Mouse (Mus musculus): ENCODE results near the gene Hid1. TPM values are rescaled to one million over a fixed set of nuclear protein-coding genes. Genes with fewer than 3 reads are reported as not detected.

Gene Hid1
- 3.2 and 5.9 TPM in 2 replicates for polyA plus RNA-seq (2011; ENCODE audit: insufficient read length, low read depth, missing spikeins)

DNA sequence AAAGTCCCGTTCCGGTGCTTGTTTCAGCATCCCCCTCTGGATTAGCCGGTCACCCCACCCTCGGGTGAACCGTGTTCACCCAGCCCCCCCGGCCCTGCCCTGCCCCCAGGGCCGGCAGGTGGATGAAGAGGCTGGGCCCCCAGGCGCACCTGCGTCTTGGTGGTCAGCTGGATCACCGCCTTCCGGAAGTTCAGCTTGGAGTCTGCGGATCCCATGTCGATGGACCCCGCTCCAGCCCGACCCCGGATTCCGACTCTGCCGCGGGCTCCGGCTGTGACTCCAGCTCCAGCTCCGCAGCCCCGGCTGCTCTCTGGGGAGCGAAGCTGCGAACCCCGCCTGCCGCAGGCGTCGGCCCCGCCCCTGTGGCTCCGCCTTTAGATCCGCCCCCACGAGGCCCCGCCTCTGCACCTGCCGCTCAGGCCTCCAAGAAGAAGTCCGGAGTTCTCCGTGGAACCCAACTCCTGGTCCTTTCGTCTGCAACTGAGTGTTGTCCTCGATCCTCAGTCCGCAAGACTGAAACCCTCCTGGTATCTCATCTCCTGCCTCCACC lies at the start of gene Hid1:
Gene Hid1 (minus strand): TSS at position 362 of the 550 bp plus-strand sequence.
- peak within 1 kb of the TSS; percentile 48 for H3K4me3 ChIP-seq (ENCODE audit: insufficient read depth, low read length)
- TF ChIP-seq CTCF (IDR thresholded peaks at IDR 0.05; ENCODE audit: borderline replicate concordance, insufficient read depth, low read length) (no peak), POLR2A (IDR thresholded peaks at IDR 0.05; ENCODE audit: low read depth, low read length) (peak; percentile 41; the same call in 1 of the 2 replicates)
- H3K4me1 ChIP-seq (ENCODE audit: control insufficient read depth, insufficient read depth, low read length): no peaks in the 10 kb centered on the region
- no peak within 1 kb of the TSS for H3K27ac ChIP-seq (ENCODE audit: insufficient read depth, low read length)

- Histone ChIP-seq H3K4me1 (ENCODE audit: control insufficient read depth, insufficient read depth, low read length) (0 out of 2 replicates have a peak, but pooled peaks cover 1% of the 10 kb centered on the region), H3K27ac (ENCODE audit: insufficient read depth, low read length) (no peak overlapping the region), H3K4me3 (ENCODE audit: insufficient read depth, low read length) (no peak overlapping the region)
- no peak for TF ChIP-seq CTCF (IDR thresholded peaks at IDR 0.05; ENCODE audit: borderline replicate concordance, insufficient read depth, low read length)
- TF ChIP-seq POLR2A (IDR thresholded peaks at IDR 0.05; ENCODE audit: low read depth, low read length): no peak
Measured at GRCm38 (mm10) chr11:115409556-115409955, 42.0 kb upstream of the Hid1 start.

DNA sequence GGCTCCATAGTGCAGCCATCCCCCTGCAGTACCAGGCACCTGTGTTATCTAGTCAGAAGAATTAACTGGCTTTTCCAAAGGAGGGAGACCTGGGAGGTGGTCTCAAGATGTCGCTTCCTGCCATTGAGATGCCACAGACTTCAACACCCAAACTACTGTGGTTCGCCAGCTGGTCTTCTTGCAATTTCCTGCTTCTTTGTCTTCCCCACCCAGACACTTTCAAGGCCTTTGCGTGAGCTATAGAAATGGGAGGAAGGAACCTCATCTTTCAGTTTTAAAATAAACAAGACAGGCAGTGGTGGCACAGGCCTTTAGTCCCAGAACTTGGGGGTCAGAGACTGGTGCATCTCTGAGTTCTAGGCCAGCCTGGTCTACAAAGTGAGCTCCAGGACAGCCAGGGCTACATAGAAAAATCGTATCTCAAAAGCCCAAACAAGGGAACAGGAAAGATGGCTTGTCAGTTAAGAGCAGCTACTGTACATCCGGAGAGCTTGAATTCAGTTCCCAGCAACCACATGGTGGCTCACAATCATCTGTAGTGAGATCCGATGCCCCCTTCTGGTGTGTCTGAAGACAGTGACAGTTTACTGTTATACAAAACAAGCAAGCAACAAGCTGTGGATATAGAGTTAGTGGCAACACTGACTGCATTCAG lies 40.8 kb upstream of the Hid1 start:
- no peak for TF ChIP-seq CTCF (IDR thresholded peaks at IDR 0.05; ENCODE audit: borderline replicate concordance, insufficient read depth, low read length)
- TF ChIP-seq POLR2A (IDR thresholded peaks at IDR 0.05; ENCODE audit: low read depth, low read length): no peak
- no peak overlapping the region for H3K27ac ChIP-seq (ENCODE audit: insufficient read depth, low read length)
- H3K4me1 ChIP-seq (ENCODE audit: control insufficient read depth, insufficient read depth, low read length): 0 out of 2 replicates have a peak, but pooled peaks cover 2% of the 10 kb centered on the region

DNA sequence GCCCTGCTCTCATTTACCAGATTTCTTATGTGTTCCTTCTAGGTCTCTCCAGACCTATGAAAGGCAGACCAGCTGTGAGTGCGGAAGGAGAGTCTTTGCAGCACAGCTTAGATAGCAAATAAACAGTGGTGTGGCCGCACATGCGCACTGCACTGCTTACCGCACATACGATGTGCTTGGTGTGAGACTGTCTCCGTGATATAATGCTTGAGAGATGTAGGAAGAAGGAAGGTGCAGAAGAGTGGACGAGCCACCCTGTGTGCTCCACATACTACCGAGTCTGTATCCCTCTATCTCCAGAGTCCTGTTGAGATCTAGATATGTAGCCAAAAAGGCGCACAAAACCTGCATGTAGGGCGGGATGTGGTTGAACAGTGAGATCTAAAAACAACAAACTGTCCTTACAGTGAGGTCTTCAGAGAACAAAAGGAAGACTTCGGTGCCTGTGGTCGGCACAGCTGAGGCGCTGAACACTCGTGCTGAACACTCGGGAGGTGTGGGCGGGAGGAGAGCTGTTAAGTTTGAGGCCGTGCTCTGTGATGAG lies 39.4 kb upstream of the Hid1 start:
- Histone ChIP-seq H3K27ac (ENCODE audit: insufficient read depth, low read length) (no peak overlapping the region), H3K4me3 (ENCODE audit: insufficient read depth, low read length) (no peak overlapping the region), H3K4me1 (ENCODE audit: control insufficient read depth, insufficient read depth, low read length) (0 out of 2 replicates have a peak, but pooled peaks cover 2% of the 10 kb centered on the region)
- TF ChIP-seq POLR2A (IDR thresholded peaks at IDR 0.05; ENCODE audit: low read depth, low read length): no peak
- no peak for TF ChIP-seq CTCF (IDR thresholded peaks at IDR 0.05; ENCODE audit: borderline replicate concordance, insufficient read depth, low read length)

More for the DNA sequence above, 40.8 kb upstream of the Hid1 start:
- no peak overlapping the region for H3K4me3 ChIP-seq (ENCODE audit: insufficient read depth, low read length)

- Histone ChIP-seq H3K27ac (ENCODE audit: insufficient read depth, low read length) (no peak overlapping the region), H3K4me1 (ENCODE audit: control insufficient read depth, insufficient read depth, low read length) (0 out of 2 replicates have a peak, but pooled peaks cover 2% of the 10 kb centered on the region), H3K4me3 (ENCODE audit: insufficient read depth, low read length) (no peak overlapping the region)
- no peak for TF ChIP-seq CTCF (IDR thresholded peaks at IDR 0.05; ENCODE audit: borderline replicate concordance, insufficient read depth, low read length)
- TF ChIP-seq POLR2A (IDR thresholded peaks at IDR 0.05; ENCODE audit: low read depth, low read length): no peak
Measured at GRCm38 (mm10) chr11:115405723-115406122, 38.2 kb upstream of the Hid1 start.

GRCm38 (mm10) chr11:115403338-115404124 lies 36.0 kb upstream of the Hid1 start, which contains the start of gene Mrpl58:
TSS of gene Mrpl58 (plus strand) at chr11:115403752.
- TF ChIP-seq POLR2A (IDR thresholded peaks at IDR 0.05; ENCODE audit: low read depth, low read length): peak; percentile 57
- no peak for TF ChIP-seq CTCF (IDR thresholded peaks at IDR 0.05; ENCODE audit: borderline replicate concordance, insufficient read depth, low read length)
- 0 out of 2 replicates have a peak, but pooled peaks cover 2% of the 10 kb centered on the region for H3K4me1 ChIP-seq (ENCODE audit: control insufficient read depth, insufficient read depth, low read length)
- H3K27ac ChIP-seq (ENCODE audit: insufficient read depth, low read length): peak within 1 kb of the TSS; percentile 52
- H3K4me3 ChIP-seq (ENCODE audit: insufficient read depth, low read length): peak within 1 kb of the TSS; percentile 70

DNA sequence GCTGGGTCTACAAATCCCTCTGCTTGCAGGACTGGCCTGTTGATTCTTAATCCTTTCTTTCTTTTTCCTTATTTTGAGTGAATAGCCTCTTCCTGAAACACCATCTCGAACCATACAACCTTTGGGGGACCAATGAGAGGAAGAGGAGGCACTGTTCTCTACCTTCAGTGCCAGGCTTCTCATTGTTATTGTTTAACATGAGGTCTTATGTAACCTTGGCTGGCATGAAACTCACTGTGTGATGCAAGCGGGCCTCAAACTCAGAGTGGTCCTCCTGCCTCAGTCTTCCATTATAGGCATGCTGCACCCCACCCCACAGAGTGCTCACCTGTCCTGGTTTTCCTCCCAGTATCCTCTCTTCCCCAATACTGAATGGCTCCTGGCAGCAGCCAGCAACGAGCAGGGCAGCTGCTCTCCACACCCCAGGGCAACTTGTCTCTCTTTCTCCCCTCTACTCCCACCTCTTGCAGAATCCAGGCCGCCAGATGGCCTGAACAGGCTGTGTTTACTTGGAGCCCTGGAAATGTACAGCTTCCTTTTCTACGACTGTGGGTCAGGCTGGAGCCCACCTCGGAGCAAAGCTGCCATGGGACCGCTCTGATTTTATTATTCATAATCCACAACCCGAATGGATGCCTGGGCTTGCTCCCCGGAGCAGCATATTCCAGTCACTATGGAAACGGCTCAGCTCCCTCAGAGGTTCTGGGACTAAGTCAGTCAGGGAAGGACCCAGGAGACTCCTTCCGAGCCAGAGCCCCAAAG lies 33.3 kb upstream of the Hid1 start:
- TF ChIP-seq POLR2A (IDR thresholded peaks at IDR 0.05; ENCODE audit: low read depth, low read length) (no peak), CTCF (IDR thresholded peaks at IDR 0.05; ENCODE audit: borderline replicate concordance, insufficient read depth, low read length) (no peak)
- no peak overlapping the region for H3K4me3 ChIP-seq (ENCODE audit: insufficient read depth, low read length)
- H3K27ac ChIP-seq (ENCODE audit: insufficient read depth, low read length): no peak overlapping the region
- 0 out of 2 replicates have a peak, but pooled peaks cover 2% of the 10 kb centered on the region for H3K4me1 ChIP-seq (ENCODE audit: control insufficient read depth, insufficient read depth, low read length)

DNA sequence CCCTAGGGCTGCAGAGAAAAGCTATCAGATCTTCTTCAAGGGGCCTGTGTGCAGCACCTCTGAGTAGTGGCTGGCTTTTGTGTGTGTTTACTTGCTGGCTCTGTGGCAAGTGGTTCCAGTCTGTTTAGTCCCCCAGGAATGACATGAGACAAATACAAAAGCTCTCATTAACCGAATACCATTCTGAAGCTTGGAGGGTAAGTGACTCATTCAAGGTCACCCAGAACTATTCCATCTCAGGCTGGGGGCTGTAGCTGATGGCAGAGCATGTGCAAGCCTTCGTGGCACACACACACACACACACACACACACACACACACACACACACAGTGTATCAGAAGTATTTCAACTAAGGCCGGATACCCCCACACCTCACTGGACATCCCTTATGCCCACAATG lies 32.6 kb upstream of the Hid1 start:
- Histone ChIP-seq H3K4me3 (ENCODE audit: insufficient read depth, low read length) (no peak overlapping the region), H3K27ac (ENCODE audit: insufficient read depth, low read length) (no peak overlapping the region), H3K4me1 (ENCODE audit: control insufficient read depth, insufficient read depth, low read length) (0 out of 2 replicates have a peak, but pooled peaks cover 2% of the 10 kb centered on the region)
- TF ChIP-seq CTCF (IDR thresholded peaks at IDR 0.05; ENCODE audit: borderline replicate concordance, insufficient read depth, low read length) (no peak), POLR2A (IDR thresholded peaks at IDR 0.05; ENCODE audit: low read depth, low read length) (no peak)

DNA sequence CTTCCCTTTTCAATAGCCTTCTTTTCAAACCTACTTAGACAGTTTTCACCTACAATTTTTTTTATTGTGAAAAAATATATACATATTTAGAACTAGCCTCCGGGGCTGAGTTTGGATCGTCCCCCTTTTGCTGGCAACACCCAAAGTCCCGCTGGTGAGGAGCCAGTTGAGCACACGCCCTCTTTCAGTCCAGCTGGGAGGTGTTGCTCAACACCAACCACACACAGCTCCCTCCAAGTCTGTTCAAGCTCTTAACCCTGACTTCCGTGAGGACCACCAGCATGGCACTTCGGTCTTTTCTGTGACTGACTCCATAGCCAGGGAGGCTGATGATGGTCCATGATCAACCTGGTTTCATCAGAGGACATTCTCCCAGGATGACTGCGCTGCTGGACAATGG lies 30.5 kb upstream of the Hid1 start:
- TF ChIP-seq CTCF (IDR thresholded peaks at IDR 0.05; ENCODE audit: borderline replicate concordance, insufficient read depth, low read length) (no peak), POLR2A (IDR thresholded peaks at IDR 0.05; ENCODE audit: low read depth, low read length) (no peak)
- Histone ChIP-seq H3K27ac (ENCODE audit: insufficient read depth, low read length) (no peak overlapping the region), H3K4me1 (ENCODE audit: control insufficient read depth, insufficient read depth, low read length) (no peaks in the 10 kb centered on the region), H3K4me3 (ENCODE audit: insufficient read depth, low read length) (no peak overlapping the region)
